Mouse (Mus musculus) bone marrow macrophage, adult 2 months (primary cell): ENCODE results near the gene Il3.
A peak's percentile ranks its signal among the peaks of the same experiment; 100 is the strongest.

Experiments used
- CTCF ChIP-seq: IDR thresholded peaks from 2 replicates; pipeline ENCODE4 v1.5.1; 2012; ENCODE audit warnings: low read depth, mild to moderate bottlenecking, low read length, moderate library complexity
- POLR2A ChIP-seq: IDR thresholded peaks from 2 replicates; pipeline ENCODE4 v1.6.1; 2012; ENCODE audit warnings: mild to moderate bottlenecking, low read depth, low read length, borderline replicate concordance

DNA sequence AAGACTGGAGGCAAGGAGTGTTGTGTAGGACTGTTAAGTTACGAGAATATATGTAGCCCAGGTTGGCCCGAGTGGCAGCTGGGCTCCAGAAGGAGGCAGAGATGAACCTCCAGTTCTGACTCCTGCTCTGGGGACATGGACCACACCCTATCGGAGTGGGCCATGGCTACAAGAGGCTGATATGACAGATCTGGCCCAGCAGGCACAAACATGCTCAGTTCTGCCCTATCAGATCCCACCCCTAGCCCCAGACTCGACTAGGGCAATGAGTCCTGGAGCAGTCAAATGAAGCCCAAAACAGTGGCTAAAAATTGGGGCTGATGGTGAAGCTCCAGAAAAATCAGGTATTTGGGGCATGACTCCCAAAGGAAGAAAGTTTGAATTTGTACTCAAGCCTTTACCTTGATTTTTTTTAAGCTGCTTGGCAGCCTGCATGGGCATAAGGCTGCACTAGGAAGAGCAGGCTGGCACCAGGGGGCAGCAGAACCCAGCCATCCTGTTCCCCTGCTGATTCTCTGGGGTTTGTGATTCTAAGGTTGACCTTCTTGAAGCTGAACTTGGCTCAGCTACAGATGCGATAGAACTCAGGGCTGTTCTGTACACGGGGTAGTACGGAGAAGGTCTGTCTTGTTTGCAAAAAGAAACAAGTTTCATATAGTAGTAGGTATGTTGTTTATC, 40.2 kb upstream of the Il3 start:
- TF ChIP-seq CTCF: peak; percentile 43
- TF ChIP-seq POLR2A: no peak
